Mouse (Mus musculus) C2C12 (cell line): ENCODE data around the gene Arpp21. TPM values are rescaled to one million over a fixed set of nuclear protein-coding genes. Genes with fewer than 3 reads are reported as not detected.

ENCODE experiments used
- H3K27me3 ChIP-seq: one replicate; pipeline ENCODE4 v1.6.1; 2011; ENCODE audit not compliant: control insufficient read depth, insufficient read depth, insufficient read length
- H3K36me3 ChIP-seq: one replicate; pipeline ENCODE4 v1.6.1; 2011; ENCODE audit not compliant: control insufficient read depth, insufficient read depth
- H3K4me3 ChIP-seq: one replicate; pipeline ENCODE4 v1.5.1; 2011; ENCODE audit warnings: mild to moderate bottlenecking, control low read depth; ENCODE audit not compliant: poor library complexity, insufficient read depth, severe bottlenecking
- H3K79me2 ChIP-seq: one replicate; pipeline ENCODE4 v1.6.1; 2011; ENCODE audit not compliant: control insufficient read depth, insufficient read depth
- H3K79me3 ChIP-seq: one replicate; pipeline ENCODE4 v1.6.1; 2011; ENCODE audit warnings: low read depth, control low read depth
- H3ac ChIP-seq: one replicate; pipeline ENCODE3; 2011; ENCODE audit warnings: low read depth; ENCODE audit not compliant: control insufficient read depth, insufficient read length
- CEBPB ChIP-seq: IDR thresholded peaks from one replicate; pipeline ENCODE4 v1.6.1; 2011; ENCODE audit warnings: low read depth, mild to moderate bottlenecking, control low read depth, moderate library complexity
- CTCF ChIP-seq: IDR thresholded peaks from one replicate; pipeline ENCODE4 v1.5.1; 2011; ENCODE audit not compliant: control insufficient read depth, insufficient read depth, insufficient read length
- FOSL1 ChIP-seq: IDR thresholded peaks from one replicate; pipeline ENCODE4 v1.8.0; 2011; ENCODE audit warnings: mild to moderate bottlenecking, low read length; ENCODE audit not compliant: poor library complexity, insufficient read depth, severe bottlenecking
- MAX ChIP-seq: IDR thresholded peaks from one replicate; pipeline ENCODE4 v1.6.1; 2011; ENCODE audit warnings: mild to moderate bottlenecking, control low read depth
- MYOD1 ChIP-seq: IDR thresholded peaks from one replicate; pipeline ENCODE4 v1.6.1; 2011; ENCODE audit warnings: low read depth; ENCODE audit not compliant: control insufficient read depth, insufficient read length
- MYOG ChIP-seq: IDR thresholded peaks from one replicate; pipeline ENCODE4 v1.6.1; 2011; ENCODE audit not compliant: control insufficient read depth, insufficient read length; ENCODE audit errors: extremely low read depth
- USF1 ChIP-seq: IDR thresholded peaks from one replicate; pipeline ENCODE4 v1.6.1; 2011; ENCODE audit warnings: low read depth, mild to moderate bottlenecking, control low read depth, moderate library complexity
- polyA plus RNA-seq: library from polyadenylated mRNA; unstranded; fragments of >200 nt; fragmentation: generic; extraction: Trizol; gene quantifications from one replicate; pipeline ENCODE4 v1.2.1, GENCODE M21; 2012; ENCODE audit warnings: missing spikeins

Arpp21 gene
- polyA plus RNA-seq, 1 experiment, result 0.16 TPM

- no peaks in the 10 kb centered on the region for H3K27me3 ChIP-seq
- H3K79me2 ChIP-seq, result no peaks in the 10 kb centered on the region
- no peak overlapping the region for H3ac ChIP-seq
- no peaks in the 10 kb centered on the region for H3K79me3 ChIP-seq
- H3K4me3 ChIP-seq, result no peak overlapping the region
- TF ChIP-seq FOSL1, result no peak
- no peak for TF ChIP-seq CEBPB
- no peak for TF ChIP-seq MYOD1
- no peak for TF ChIP-seq USF1
- no peak for TF ChIP-seq MYOG
- TF ChIP-seq CTCF, result no peak
- no peak for TF ChIP-seq MAX
- no peaks in the 10 kb centered on the region for H3K36me3 ChIP-seq
Measured at GRCm38 (mm10) chr9:112123421-112123828, 112.3 kb downstream of the Arpp21 start.

GRCm38 (mm10) chr9:112119535-112119934, 116.2 kb downstream of the Arpp21 start:
- Histone ChIP-seq H3K79me2 (no peaks in the 10 kb centered on the region), H3ac (no peak overlapping the region), H3K79me3 (no peaks in the 10 kb centered on the region), H3K36me3 (no peaks in the 10 kb centered on the region), H3K27me3 (no peaks in the 10 kb centered on the region), H3K4me3 (no peak overlapping the region)
- TF ChIP-seq MYOD1 (no peak), MYOG (no peak), USF1 (no peak), MAX (no peak), CTCF (no peak), CEBPB (no peak), FOSL1 (no peak)

- no peaks in the 10 kb centered on the region for H3K27me3 ChIP-seq
- TF ChIP-seq CTCF, result no peak
- TF ChIP-seq USF1, result no peak
- TF ChIP-seq FOSL1, result no peak
- no peak for TF ChIP-seq MYOG
- no peak for TF ChIP-seq CEBPB
- TF ChIP-seq MYOD1, result no peak
- TF ChIP-seq MAX, result no peak
- H3K79me2 ChIP-seq, result no peaks in the 10 kb centered on the region
- no peaks in the 10 kb centered on the region for H3K36me3 ChIP-seq
- no peak overlapping the region for H3K4me3 ChIP-seq
- H3ac ChIP-seq, result no peak overlapping the region
- no peaks in the 10 kb centered on the region for H3K79me3 ChIP-seq
Measured at GRCm38 (mm10) chr9:112119106-112119433, 116.7 kb downstream of the Arpp21 start.

DNA sequence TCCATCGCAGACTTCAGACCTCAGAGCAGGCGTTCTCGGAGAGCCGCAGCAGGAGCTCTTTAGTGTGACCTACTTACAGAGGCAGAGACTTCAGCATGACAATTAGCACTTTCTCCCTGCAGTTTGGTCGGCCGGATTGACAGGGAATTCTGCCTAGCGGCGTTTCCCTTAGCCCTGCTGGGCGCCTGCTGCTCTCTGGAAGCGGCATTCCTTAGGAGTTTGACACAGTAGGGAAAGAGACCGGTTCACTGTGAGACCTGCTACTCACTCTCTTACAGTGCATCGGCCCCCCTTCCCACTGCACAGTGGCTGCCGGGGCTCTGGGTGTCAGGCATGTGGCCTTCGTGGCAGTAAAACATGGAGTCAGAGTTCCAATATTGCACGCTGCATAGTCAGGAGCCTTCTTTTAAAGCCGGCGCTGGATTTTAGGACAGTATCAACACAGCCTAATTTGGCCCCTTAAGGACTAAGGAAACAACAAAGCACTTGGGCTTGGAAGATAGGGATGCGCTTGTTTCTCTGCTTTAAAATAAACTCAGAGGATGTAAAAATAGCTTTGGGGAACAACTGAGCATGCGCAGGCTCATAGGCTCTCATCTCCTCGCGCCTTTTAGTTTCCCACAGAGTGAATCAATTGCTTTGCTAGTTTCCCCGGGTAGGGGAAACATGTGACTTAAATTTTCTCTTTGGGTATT, 117.2 kb downstream of the Arpp21 start:
- H3K27me3 ChIP-seq, result no peaks in the 10 kb centered on the region
- no peak overlapping the region for H3K4me3 ChIP-seq
- no peak for TF ChIP-seq USF1
- TF ChIP-seq MYOG, result no peak
- no peak for TF ChIP-seq MAX
- H3K79me2 ChIP-seq, result no peaks in the 10 kb centered on the region
- H3K79me3 ChIP-seq, result no peaks in the 10 kb centered on the region
- no peak overlapping the region for H3ac ChIP-seq
- no peaks in the 10 kb centered on the region for H3K36me3 ChIP-seq

- TF ChIP-seq FOSL1 (no peak), USF1 (no peak), MAX (no peak), CTCF (no peak), MYOG (no peak)
- H3K79me2 ChIP-seq, result no peaks in the 10 kb centered on the region
- no peak overlapping the region for H3ac ChIP-seq
- H3K79me3 ChIP-seq, result no peaks in the 10 kb centered on the region
- H3K36me3 ChIP-seq, result no peaks in the 10 kb centered on the region
- no peak overlapping the region for H3K4me3 ChIP-seq
- no peaks in the 10 kb centered on the region for H3K27me3 ChIP-seq
Measured at GRCm38 (mm10) chr9:112117632-112118410, 117.9 kb downstream of the Arpp21 start.

- no peak for TF ChIP-seq USF1
- no peak for TF ChIP-seq MYOG
- no peak for TF ChIP-seq CEBPB
- TF ChIP-seq MAX, result no peak
- no peak for TF ChIP-seq CTCF
- no peak for TF ChIP-seq MYOD1
- TF ChIP-seq FOSL1, result no peak
Measured at GRCm38 (mm10) chr9:112111610-112112009, 124.1 kb downstream of the Arpp21 start.

More at GRCm38 (mm10) chr9:112111610-112112009, 124.1 kb downstream of the Arpp21 start:
- Histone ChIP-seq H3K4me3 (no peak overlapping the region), H3K79me2 (no peaks in the 10 kb centered on the region), H3ac (no peak overlapping the region), H3K36me3 (no peaks in the 10 kb centered on the region), H3K27me3 (no peaks in the 10 kb centered on the region), H3K79me3 (no peaks in the 10 kb centered on the region)
